Mouse (Mus musculus) adipocyte (in vitro differentiated cells): Measurements from ENCODE around the gene Eif1b.
"Not testable (repeated sequence)": the region's sequence is repeated elsewhere in the genome, so short reads cannot be mapped to it uniquely, and the experiment has no call there.

Experiments
- DNase-seq: peaks from one replicate; pipeline ENCODE4 v3.0.0-alpha.2; 2016; ENCODE audit warnings: low spot score

Gene Eif1b

GRCm38 (mm10) chr9:120521161-120521560 is 29.1 kb downstream of the Eif1b start:
- no peak for DNase-seq

GRCm38 (mm10) chr9:120527270-120527669 is 35.2 kb downstream of the Eif1b start:
- DNase-seq: no peak

GRCm38 (mm10) chr9:120527919-120528318 is 35.9 kb downstream of the Eif1b start:
- DNase-seq: no peak

- DNase-seq: no peak
Observed at GRCm38 (mm10) chr9:120528815-120529510, 36.9 kb downstream of the Eif1b start.

GRCm38 (mm10) chr9:120530471-120530870 is 38.4 kb downstream of the Eif1b start:
- DNase-seq: no peak

GRCm38 (mm10) chr9:120532062-120532461 is 40.0 kb downstream of the Eif1b start:
- no peak for DNase-seq

GRCm38 (mm10) chr9:120532691-120533090 is 40.7 kb downstream of the Eif1b start:
- DNase-seq: no peak

- not testable (repeated sequence) for DNase-seq
Observed at GRCm38 (mm10) chr9:120533446-120533950, 41.5 kb downstream of the Eif1b start.

GRCm38 (mm10) chr9:120539662-120540251 is 47.7 kb downstream of the Eif1b start, which contains the start of gene Entpd3:
Gene Entpd3 (plus strand): TSS chr9:120539818.
- no peak for DNase-seq

- no peak for DNase-seq
Observed at GRCm38 (mm10) chr9:120541411-120541810, 49.4 kb downstream of the Eif1b start.

- no peak for DNase-seq
Observed at GRCm38 (mm10) chr9:120542241-120542640, 50.2 kb downstream of the Eif1b start.
